Mouse (Mus musculus): Measurements from ENCODE around the gene Creb3l2.

DNA sequence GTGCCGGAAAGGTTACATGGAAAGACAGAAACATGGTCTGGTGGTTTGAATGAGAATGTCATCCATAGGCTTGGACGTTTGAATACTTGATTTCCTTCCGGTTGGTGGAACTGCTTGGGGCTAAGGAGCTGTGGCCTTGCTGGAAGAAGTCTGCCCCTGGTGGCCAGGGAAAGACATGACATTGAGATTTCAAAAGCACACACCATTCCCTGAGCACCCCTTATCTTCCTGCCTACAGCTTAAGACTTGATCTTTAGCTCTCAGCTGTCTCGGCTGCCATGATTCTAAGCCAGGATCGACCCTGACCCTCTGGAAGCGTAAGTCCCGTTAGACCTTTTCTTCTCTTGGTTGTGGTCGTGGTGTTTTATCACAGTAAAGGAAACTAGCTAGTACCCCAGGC is 77.6 kb downstream of the Creb3l2 start:
- TF ChIP-seq CTCF (IDR thresholded peaks at IDR 0.05; ENCODE audit: control insufficient read depth, insufficient read depth, insufficient read length) (no peak), USF1 (IDR thresholded peaks at IDR 0.05; ENCODE audit: low read depth) (no peak)
